Mouse (Mus musculus) midbrain, postnatal 0 days (tissue): ENCODE data around the gene Kcnd3. TPM values are rescaled to one million over a fixed set of nuclear protein-coding genes. Genes with fewer than 3 reads are reported as not detected.
A peak's percentile ranks its signal among the peaks of the same experiment; 100 is the strongest.

ENCODE experiments used
- ATAC-seq: fragments of 200-750 bp; cut with Nextera tagmentation; 2 replicates; pipeline ENCODE4 v1.8.0; 2017; ENCODE audit warnings: moderate number of reproducible peaks, mild to moderate bottlenecking, moderate TSS enrichment, moderate library complexity; ENCODE audit not compliant: low FRiP score
- DNase-seq: peaks from one replicate; pipeline ENCODE4 v3.0.0-alpha.2; 2015; ENCODE audit warnings: low spot score
- H3K27ac ChIP-seq: fragments of 300-500 bp; sonication (generic); 2 replicates; pipeline ENCODE4 v1.5.1; 2014; ENCODE audit warnings: low read depth, mild to moderate bottlenecking, low read length, mixed read lengths
- H3K27me3 ChIP-seq: fragments of 300-500 bp; sonication (generic); 2 replicates; pipeline ENCODE4 v1.6.1; 2014; ENCODE audit warnings: low read length, control low read depth, mixed read lengths; ENCODE audit not compliant: insufficient read depth
- H3K36me3 ChIP-seq: fragments of 300-500 bp; sonication (generic); 2 replicates; pipeline ENCODE4 v1.6.1; 2014; ENCODE audit warnings: low read length, control low read depth, mixed read lengths; ENCODE audit not compliant: insufficient read depth
- H3K4me1 ChIP-seq: fragments of 300-500 bp; sonication (generic); 2 replicates; pipeline ENCODE4 v1.6.1; 2014; ENCODE audit warnings: mild to moderate bottlenecking, control low read depth, antibody characterized with exemption, low read length, mixed read lengths; ENCODE audit not compliant: insufficient read depth
- H3K4me2 ChIP-seq: fragments of 300-500 bp; sonication (generic); 2 replicates; pipeline ENCODE4 v1.6.1; 2014; ENCODE audit warnings: low read depth, mild to moderate bottlenecking, low read length, mixed read lengths; ENCODE audit not compliant: poor library complexity, severe bottlenecking
- H3K4me3 ChIP-seq: fragments of 300-500 bp; sonication (generic); 2 replicates; pipeline ENCODE4 v1.5.1; 2014; ENCODE audit warnings: low read depth, mild to moderate bottlenecking, low read length, moderate library complexity
- H3K9ac ChIP-seq: fragments of 300-500 bp; sonication (generic); replicated peaks from 2 replicates; pipeline ENCODE4 v1.6.1; 2014; ENCODE audit warnings: mild to moderate bottlenecking, low read length, moderate library complexity, mixed read lengths; ENCODE audit not compliant: poor library complexity, severe bottlenecking
- H3K9me3 ChIP-seq: fragments of 300-500 bp; sonication (generic); 2 replicates; pipeline ENCODE4 v1.6.1; 2016; ENCODE audit warnings: low read length, control low read depth
- CTCF ChIP-seq: IDR thresholded peaks from 2 replicates; pipeline ENCODE4 v1.5.1; 2016; ENCODE audit warnings: antibody characterized with exemption, mild to moderate bottlenecking
- WGBS: fragments of 180-500 bp; shearing (Covaris S2); extraction: QIAGEN DNeasy Blood & Tissue Kit; methylation state at CpG from one replicate; pipeline ENCODE4 v1.1.7; 2014; 5-methylcytosine and 5-hydroxymethylcytosine counted together
- polyA plus RNA-seq: library from polyadenylated mRNA; unstranded; fragments of >200 nt; fragmentation: Nextera tagmentation; extraction: Ambion mirVana; gene quantifications from 2 replicates; pipeline ENCODE4 v1.2.1, GENCODE M21; 2015
- total RNA-seq: library from RNA; depleted of rRNA; stranded (reverse); fragments of >200 nt; gene quantifications from 2 replicates; pipeline ENCODE4 v1.2.3, GENCODE M21; 2014; rRNA removed

The Kcnd3 gene
- total and polyA plus RNA-seq, 2 experiments from 2014 or later, result 10.6 to 80.5 TPM

DNA sequence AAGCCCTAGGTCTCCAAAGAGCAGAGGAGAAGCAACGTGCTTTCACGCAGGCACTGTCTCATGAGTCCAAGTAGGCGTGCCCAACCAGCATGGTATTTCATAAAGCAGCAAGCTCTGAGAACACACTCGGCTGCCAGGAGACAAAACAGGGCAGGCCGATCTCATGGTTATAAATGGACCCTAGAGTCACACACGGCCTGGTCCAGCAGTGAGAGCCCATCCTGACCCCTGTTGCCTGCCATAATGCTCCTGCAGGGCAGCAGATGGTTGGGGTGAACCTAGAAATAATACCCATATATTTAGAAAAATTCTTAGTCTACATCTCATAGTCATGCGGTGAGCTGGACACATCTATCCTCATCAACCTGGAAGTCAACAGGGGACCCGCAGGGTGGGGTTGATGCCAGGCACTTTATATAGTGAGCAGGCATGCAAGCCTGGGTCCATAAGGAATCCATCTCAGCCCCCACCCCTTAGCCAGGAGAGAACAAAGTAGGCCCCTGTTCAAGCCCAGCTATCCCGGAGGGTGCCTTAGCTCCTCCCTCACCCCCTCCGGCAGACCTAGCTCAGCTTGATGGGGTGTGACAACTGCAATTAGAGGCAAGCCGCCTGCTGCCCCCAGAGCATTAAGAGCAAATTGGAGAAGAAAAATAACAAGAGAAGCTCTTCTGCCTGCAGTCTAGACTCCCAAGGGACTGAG, 265.9 kb downstream of the Kcnd3 start:
- TF ChIP-seq CTCF, result no peak
- no peak overlapping the region for H3K27ac ChIP-seq
- 52% methylated on average over 11 of the region's 11 CpGs for WGBS
- no peak overlapping the region for H3K9ac ChIP-seq
- H3K4me3 ChIP-seq, result no peak overlapping the region
- H3K9me3 ChIP-seq, result no peaks in the 10 kb centered on the region
- DNase-seq, result peak; percentile 55
- no peaks in the 10 kb centered on the region for H3K36me3 ChIP-seq
- H3K27me3 ChIP-seq, result no peaks in the 10 kb centered on the region
- no peak for ATAC-seq
- H3K4me1 ChIP-seq, result no peaks in the 10 kb centered on the region; the same call in 1 of the 2 replicates
- no peak overlapping the region for H3K4me2 ChIP-seq

DNA sequence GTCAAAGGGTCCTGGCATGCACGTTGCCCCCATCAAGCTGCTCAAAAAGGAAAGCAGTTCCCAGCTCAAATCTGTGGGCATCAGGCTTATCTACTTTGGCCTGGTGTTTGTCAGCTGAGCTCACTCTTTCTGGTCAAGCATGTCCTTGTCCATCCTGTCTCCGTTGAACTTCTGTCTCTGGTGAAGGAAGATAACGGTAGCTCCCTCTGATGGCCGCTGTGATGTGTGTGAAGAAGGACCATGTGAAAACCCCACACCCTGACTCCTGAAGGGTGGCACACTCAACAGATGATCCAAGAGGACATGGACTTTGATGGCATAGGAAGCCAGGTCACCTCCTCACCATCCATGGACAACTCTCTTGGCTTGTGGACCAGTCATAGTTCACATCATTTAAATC, 266.6 kb downstream of the Kcnd3 start:
- H3K36me3 ChIP-seq, result no peaks in the 10 kb centered on the region
- no peak overlapping the region for H3K9ac ChIP-seq
- H3K27me3 ChIP-seq, result no peaks in the 10 kb centered on the region
- WGBS, result 59% methylated on average over 4 of the region's 4 CpGs
- no peak for DNase-seq
- H3K4me3 ChIP-seq, result no peak overlapping the region
- TF ChIP-seq CTCF, result peak; percentile 15; the same call in 1 of the 2 replicates
- no peak overlapping the region for H3K4me2 ChIP-seq
- no peak overlapping the region for H3K27ac ChIP-seq
- no peaks in the 10 kb centered on the region for H3K9me3 ChIP-seq
- no peaks in the 10 kb centered on the region; the same call in 1 of the 2 replicates for H3K4me1 ChIP-seq
- ATAC-seq, result no peak

DNA sequence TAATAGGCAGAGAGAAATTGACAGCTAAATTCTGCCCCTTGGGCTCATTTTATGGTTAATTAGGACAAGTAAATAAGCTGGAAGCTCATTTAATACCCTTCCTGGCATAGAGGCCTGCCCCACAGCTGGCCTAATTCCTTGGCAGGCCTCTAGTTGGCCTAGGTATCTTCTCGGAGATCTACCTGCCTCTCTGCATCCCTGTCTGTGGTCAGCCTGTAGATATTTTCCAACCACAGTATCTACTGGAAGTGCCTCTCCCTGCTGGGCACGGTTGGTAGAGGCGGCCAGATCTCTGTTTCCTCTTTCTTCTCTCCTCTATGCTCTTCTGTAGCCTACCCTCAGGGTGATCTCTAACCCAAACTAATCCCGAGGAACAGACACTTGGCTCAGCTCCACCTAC, 267.8 kb downstream of the Kcnd3 start:
- no peak overlapping the region for H3K9ac ChIP-seq
- H3K9me3 ChIP-seq, result no peaks in the 10 kb centered on the region
- H3K4me3 ChIP-seq, result no peak overlapping the region
- H3K27me3 ChIP-seq, result no peaks in the 10 kb centered on the region
- H3K36me3 ChIP-seq, result no peaks in the 10 kb centered on the region
- H3K4me1 ChIP-seq, result no peaks in the 10 kb centered on the region
- no peak overlapping the region for H3K27ac ChIP-seq
- no peak overlapping the region for H3K4me2 ChIP-seq
- no peak for DNase-seq
- no peak for ATAC-seq
- TF ChIP-seq CTCF, result no peak
- 79% methylated on average over 4 of the region's 4 CpGs for WGBS

DNA sequence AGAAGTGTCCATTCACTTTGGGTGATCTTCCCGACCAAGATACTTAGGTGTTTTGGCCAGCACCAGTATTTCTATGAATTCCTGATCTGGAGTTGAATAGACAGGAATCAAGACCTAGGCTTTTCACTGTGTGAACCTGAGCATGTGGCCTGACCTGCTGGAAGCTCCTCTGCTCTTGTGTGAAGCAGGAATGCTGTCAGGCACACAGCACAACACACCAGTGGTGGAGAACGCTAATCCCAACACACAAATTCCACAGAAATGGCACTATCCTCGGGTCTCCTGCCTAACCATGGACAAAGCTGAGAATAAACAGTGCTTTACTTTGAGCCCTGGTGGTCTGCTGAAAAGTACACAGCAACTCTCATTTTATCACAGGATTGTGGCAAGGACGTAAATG, 268.4 kb downstream of the Kcnd3 start:
- ATAC-seq, result no peak

DNA sequence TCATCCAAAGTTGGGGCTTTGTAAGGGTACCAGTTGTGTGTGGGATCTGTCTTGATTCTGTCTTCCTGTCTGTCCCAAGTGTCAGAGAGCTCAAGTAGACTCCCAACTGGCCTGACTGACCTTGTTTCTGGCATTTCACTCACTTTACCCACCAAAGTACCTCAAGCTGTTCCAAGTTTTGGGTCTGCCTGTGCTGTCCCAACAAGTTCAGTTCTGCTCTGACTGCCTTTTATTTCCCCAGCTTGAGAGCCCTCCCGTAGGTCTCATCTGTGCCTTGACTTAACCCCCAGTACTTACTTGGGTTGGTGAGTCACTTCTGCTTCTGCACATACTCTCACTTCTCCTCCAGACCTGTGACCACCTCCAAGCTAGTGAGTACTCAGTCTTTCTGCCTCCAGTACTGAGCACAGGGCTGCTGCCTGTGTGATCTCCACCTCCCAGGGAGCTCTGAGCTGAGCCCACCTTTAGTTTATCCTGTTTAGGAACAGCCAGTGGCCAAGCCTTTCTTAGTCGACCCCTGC, 269.6 kb downstream of the Kcnd3 start:
- no peaks in the 10 kb centered on the region for H3K4me1 ChIP-seq
- ATAC-seq (no peak), DNase-seq (no peak)
- H3K36me3 ChIP-seq, result no peaks in the 10 kb centered on the region; the same call in 1 of the 2 replicates
- no peak for TF ChIP-seq CTCF
- H3K9me3 ChIP-seq, result no peaks in the 10 kb centered on the region
- H3K4me2 ChIP-seq, result no peak overlapping the region
- no peaks in the 10 kb centered on the region for H3K27me3 ChIP-seq
- no peak overlapping the region for H3K4me3 ChIP-seq
- H3K27ac ChIP-seq, result no peak overlapping the region
- 56% methylated on average over 2 of the region's 2 CpGs for WGBS
- no peak overlapping the region for H3K9ac ChIP-seq

More for the DNA sequence above, 268.4 kb downstream of the Kcnd3 start:
- no peak overlapping the region for H3K4me2 ChIP-seq
- TF ChIP-seq CTCF, result no peak
- H3K9ac ChIP-seq, result no peak overlapping the region
- H3K4me3 ChIP-seq, result no peak overlapping the region
- no peaks in the 10 kb centered on the region for H3K36me3 ChIP-seq
- H3K27me3 ChIP-seq, result no peaks in the 10 kb centered on the region
- no peak overlapping the region for H3K27ac ChIP-seq
- H3K9me3 ChIP-seq, result no peaks in the 10 kb centered on the region
- DNase-seq, result no peak
- no peaks in the 10 kb centered on the region for H3K4me1 ChIP-seq
- 83% methylated on average over 4 of the region's 4 CpGs for WGBS

DNA sequence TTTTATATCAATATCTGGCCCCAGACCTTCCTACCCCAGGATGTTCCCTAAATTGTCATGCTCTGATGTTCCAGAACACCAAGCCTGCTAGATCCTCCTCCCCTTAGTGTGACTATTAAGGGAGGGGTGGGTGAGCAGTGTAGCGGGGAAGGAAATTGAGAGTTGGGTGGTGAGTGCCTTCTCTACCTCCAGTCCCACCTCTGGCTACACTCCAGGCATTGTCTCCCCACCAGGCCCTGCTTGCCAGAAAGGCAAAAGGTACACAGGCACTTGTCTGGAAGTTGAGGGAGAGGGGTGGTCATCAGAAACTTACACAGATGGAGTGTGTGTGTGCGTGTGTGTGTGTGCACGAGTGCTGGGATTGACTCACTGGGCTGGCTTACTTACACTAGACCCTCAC, 270.4 kb downstream of the Kcnd3 start:
- H3K27me3 ChIP-seq, result no peaks in the 10 kb centered on the region
- H3K9me3 ChIP-seq, result no peaks in the 10 kb centered on the region
- H3K4me1 ChIP-seq, result no peaks in the 10 kb centered on the region
- WGBS, result 91% methylated on average over 3 of the region's 3 CpGs
- ATAC-seq (no peak), DNase-seq (no peak)
- H3K4me2 ChIP-seq, result no peak overlapping the region
- no peak for TF ChIP-seq CTCF
- no peak overlapping the region for H3K4me3 ChIP-seq
- H3K36me3 ChIP-seq, result no peaks in the 10 kb centered on the region; the same call in 1 of the 2 replicates
- H3K9ac ChIP-seq, result no peak overlapping the region
- H3K27ac ChIP-seq, result no peak overlapping the region

Other genes with a start within 250 kb of the Kcnd3 start
- 23.0 and 28.7 TPM in 2 replicates for gene Ddx20, start 235.2 kb downstream of the Kcnd3 start, total RNA-seq
- gene Ddx20, start 235.2 kb downstream of the Kcnd3 start, polyA plus RNA-seq, result 16.5 TPM in 2 replicates